Mouse (Mus musculus) heart, postnatal 0 days (tissue): ENCODE measurements around the gene Ccdc78.

Experiments
- CTCF ChIP-seq: IDR thresholded peaks from 2 replicates; pipeline ENCODE4 v1.5.1; 2016; ENCODE audit warnings: antibody characterized with exemption, control low read depth, low read depth
- EP300 ChIP-seq: IDR thresholded peaks from 2 replicates; pipeline ENCODE4 v1.6.1; 2016; ENCODE audit warnings: antibody characterized with exemption, low read depth

DNA sequence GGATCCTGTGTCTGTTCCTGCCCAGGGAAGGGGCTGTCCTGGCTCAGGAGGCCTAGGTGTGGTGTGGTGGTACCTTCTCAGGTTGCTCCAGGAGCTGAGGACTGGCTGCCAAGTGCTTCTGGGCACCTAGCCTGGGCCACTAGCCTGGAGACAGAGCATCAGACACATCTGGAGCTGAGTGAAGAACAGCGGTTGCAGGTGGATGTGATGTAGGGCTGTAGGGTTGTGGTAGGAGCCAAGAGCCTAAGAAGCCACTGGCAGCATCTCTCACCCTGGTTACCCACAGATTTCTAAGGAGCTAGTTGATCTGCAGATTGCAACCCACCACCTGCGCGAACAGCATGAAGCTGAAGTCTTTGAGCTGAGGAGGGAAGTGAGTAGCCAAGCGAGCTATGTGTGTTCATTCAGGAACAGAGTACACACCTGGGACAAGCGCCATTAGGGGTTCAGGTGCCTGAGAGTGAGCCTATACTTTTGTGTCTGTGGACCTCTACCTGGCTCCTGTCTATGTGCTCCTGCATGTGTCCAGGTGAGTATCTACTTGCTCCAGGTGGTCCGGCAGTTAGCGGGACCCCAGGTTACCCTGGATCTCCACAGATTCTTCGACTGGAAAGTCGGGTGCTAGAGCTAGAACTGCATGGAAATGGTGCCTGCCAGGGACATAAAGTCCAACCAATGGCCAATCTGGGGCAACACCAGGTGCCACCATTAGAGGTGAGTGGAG lies 563 bp downstream of the Ccdc78 start:
- TF ChIP-seq CTCF: no peak
- TF ChIP-seq EP300: no peak
